Mouse (Mus musculus) c-Kit-positive CD71-positive TER-119-positive erythroid progenitor cells, embryonic 14.5 days (primary cell): ENCODE data around the gene Gm9507.
"Not testable (repeated sequence)": the region's sequence is repeated elsewhere in the genome, so short reads cannot be mapped to it uniquely, and the experiment has no call there.

Source experiments
- DNase-seq: peaks from one replicate; pipeline ENCODE4 v3.0.0-alpha.2; 2013; ENCODE audit warnings: low spot score

Gm9507 gene

DNA sequence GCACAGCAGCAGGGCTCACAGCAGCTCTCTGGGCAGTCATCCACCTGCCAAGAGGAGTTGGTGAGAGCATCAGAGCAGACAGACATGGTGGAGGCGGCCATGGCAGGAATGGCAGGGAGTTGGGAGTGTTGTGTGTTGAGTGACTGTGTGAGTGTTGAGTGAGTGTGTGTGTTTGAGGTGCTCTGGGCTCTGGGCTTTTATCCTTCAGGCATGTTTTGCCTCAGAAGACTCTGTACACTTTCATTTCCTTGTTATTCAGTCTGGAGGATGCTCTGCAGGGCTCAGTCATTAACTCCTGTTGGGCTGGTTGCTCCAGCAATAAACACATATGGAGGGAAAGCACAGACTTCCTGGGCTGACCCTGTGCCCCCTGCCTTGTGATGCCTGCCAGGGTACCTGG, 40.4 kb downstream of the Gm9507 start, which contains the start of gene Gm3238:
Gm3238 (minus strand) TSS at position 101 of the 400 bp plus-strand sequence.
- not testable (repeated sequence) for DNase-seq

DNA sequence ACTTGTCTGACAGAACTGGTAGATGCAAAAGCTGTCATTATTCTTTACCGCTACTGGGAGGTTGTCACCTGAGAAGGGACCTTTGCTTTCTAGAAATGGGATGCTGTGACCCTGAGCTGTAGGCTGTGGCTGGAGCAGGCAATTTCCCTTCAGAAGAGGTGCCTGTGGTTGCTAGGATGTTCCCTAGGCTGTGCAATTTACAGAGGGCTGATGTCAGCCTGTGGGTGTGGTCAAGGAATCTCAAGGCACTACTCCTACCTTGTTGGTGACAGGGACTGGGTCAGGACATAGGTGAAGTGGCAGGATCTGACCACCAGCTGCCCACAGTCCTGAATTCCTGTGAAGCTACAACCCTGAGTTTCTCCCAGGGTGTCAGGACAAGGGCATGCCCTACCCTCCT, 41.9 kb downstream of the Gm9507 start:
- no peak for DNase-seq
